ENCODE assay signal across 8 mouse cellular contexts in genomic region chr8:106573168-106573567, GRCm38 (mm10). TPM values are rescaled to one million over a fixed set of nuclear protein-coding genes. Genes with fewer than 3 reads are reported as not detected.
DNase-seq lines count a peak whose midpoint lies in the region; ATAC-seq and TF ChIP-seq lines count a peak whose summit lies in the region.
"Not testable (repeated sequence)": the region's sequence is repeated elsewhere in the genome, so short reads cannot be mapped to it uniquely, and the experiment has no call there.

TSS of gene Gm10073 (minus strand) at chr8:106573461.

- H3K4me3 ChIP-seq in G1E (ENCODE audit: low read depth, low read length); brown adipose tissue, adult 24 weeks (ENCODE audit: insufficient read depth, low read depth, low read length): not testable (repeated sequence)
- H3K4me3 ChIP-seq in testis, adult 2 months (ENCODE audit: control insufficient read depth, low read depth, low read length): peak within 1 kb of the TSS; percentile 15

- intact Hi-C loops in gastrocnemius, postnatal 36 days (cut with DNase I); heart, postnatal 25 days (cut with DNase I); left cerebral cortex, postnatal 4 days (cut with DNase I): not testable (repeated sequence)

- 16% methylated on average over 20 of the region's 20 CpGs for WGBS in large intestine, adult 2 months

- not testable (repeated sequence) for DNase-seq in G1E (ENCODE audit: low spot score); gastrocnemius, postnatal 36 days; heart, postnatal 25 days (ENCODE audit: low spot score); large intestine, adult 2 months (ENCODE audit: low read depth, low spot score); left cerebral cortex, postnatal 4 days

- not testable (repeated sequence) for H3K27me3 ChIP-seq in G1E (ENCODE audit: insufficient read depth, low read length); testis, adult 2 months (ENCODE audit: control insufficient read depth, insufficient read depth, low read length)

- not testable (repeated sequence) for H3K4me1 ChIP-seq in G1E (ENCODE audit: insufficient read depth, low read depth, low read length); brown adipose tissue, adult 24 weeks (ENCODE audit: control insufficient read depth, insufficient read depth, insufficient read length, low read length); testis, adult 2 months (ENCODE audit: control insufficient read depth, insufficient read depth, low read length)

- not testable (repeated sequence) for TF ChIP-seq POLR2A in testis, adult 2 months (IDR thresholded peaks at IDR 0.05; ENCODE audit: control insufficient read depth, low read depth, low read length)

- H3K36me3 ChIP-seq in G1E (replicated peaks); testis, adult 2 months (ENCODE audit: control insufficient read depth, insufficient read depth, low read length): not testable (repeated sequence)

- not testable (repeated sequence) for H3K27ac ChIP-seq in brown adipose tissue, adult 24 weeks (replicated peaks; ENCODE audit: low read depth, low read length); testis, adult 2 months (ENCODE audit: control insufficient read depth, insufficient read depth, low read depth, low read length)

- ATAC-seq in G1E (ENCODE audit: extremely low read depth, insufficient number of reproducible peaks, low FRiP score, poor library complexity, severe bottlenecking): not testable (repeated sequence)
- peak; percentile 56; the same call in 1 of the 2 replicates for ATAC-seq in megakaryocyte progenitor cell, adult 5-6 weeks (replicated peaks; ENCODE audit: poor library complexity)

- H3K9me3 ChIP-seq in G1E (replicated peaks): not testable (repeated sequence)

- not testable (repeated sequence) for TF ChIP-seq CTCF in G1E (IDR thresholded peaks at IDR 0.05; ENCODE audit: low read depth, low read length); testis, adult 2 months (IDR thresholded peaks at IDR 0.05; ENCODE audit: control insufficient read depth, insufficient read depth, insufficient replicate concordance, low read depth, low read length)

RNA-seq across cellular contexts. Expression of gene Gm10073, which starts in this region (rescaled TPM):
- total RNA-seq in G1E (2014; fragmentation: Nextera tagmentation) (18.1 and 19.3 TPM in 2 replicates), G1E (2017) (169 and 296 TPM in 2 replicates)
- polyA plus RNA-seq in G1E (2012): 20.2 and 30.8 TPM in 2 replicates
- polyA plus RNA-seq in brown adipose tissue, adult 24 weeks (2012; ENCODE audit: insufficient read depth, insufficient read length, missing spikeins): 34.1 and 57.5 TPM in 2 replicates
- 10 to 100 TPM; 77.3 to 89.2 TPM for total RNA-seq in gastrocnemius, postnatal 36 days (2021)
- 100 to 1,000 TPM; 108 to 113 TPM for total RNA-seq in heart, postnatal 25 days (2021)
- polyA plus RNA-seq in large intestine, adult 2 months (2012; rRNA removed): 106 and 113 TPM in 2 replicates
- total RNA-seq in left cerebral cortex, postnatal 4 days (2021): 100 to 1,000 TPM; 117 to 133 TPM
- total RNA-seq in megakaryocyte progenitor cell, adult 5-6 weeks (2015): 111 and 130 TPM in 2 replicates
- 8.4 and 9.5 TPM in 2 replicates for total RNA-seq in megakaryocyte progenitor cell, adult 5-6 weeks (2017)
- 9.7 and 9.8 TPM in 2 replicates for polyA plus RNA-seq in testis, adult 2 months (2012; rRNA removed)
